In genomic region chr1:113383717-113384116, GRCm38 (mm10) we compare ENCODE assay signal across 19 mouse cellular contexts.
A peak's percentile ranks its signal among the peaks of the same experiment; 100 is the strongest.
DNase-seq lines count a peak whose midpoint lies in the region; ATAC-seq and TF ChIP-seq lines count a peak whose summit lies in the region.
"Had no signal": no experiment of that assay in that cellular context is flagged by ENCODE, and none has a peak within 500 bp of the region (broad histone marks: within the 10 kb centered on the region; RNA-seq: fewer than 3 reads in every experiment).

No protein-coding gene starts in this region.

- no peak for TF ChIP-seq POLR2A in brain, embryonic 14.5 days (IDR thresholded peaks at IDR 0.05; ENCODE audit: borderline replicate concordance, extremely low read depth, insufficient read depth, insufficient read length, poor library complexity, severe bottlenecking)

- WGBS in forebrain, embryonic 14.5 days = 87% methylated on average over 2 of the region's 2 CpGs
- 93% methylated on average over 2 of the region's 2 CpGs for WGBS in forebrain, embryonic 10.5 days
- 81% methylated on average over 2 of the region's 2 CpGs for WGBS in forebrain, embryonic 16.5 days

- H3K9me3 ChIP-seq in forebrain, embryonic 14.5 days (replicated peaks; ENCODE audit: control insufficient read depth, low read length) = no peaks in the 10 kb centered on the region
- H3K9me3 ChIP-seq in forebrain, embryonic 10.5 days = no peaks in the 10 kb centered on the region
- H3K9me3 ChIP-seq in forebrain, embryonic 16.5 days (ENCODE audit: control insufficient read depth, low read length) = no peaks in the 10 kb centered on the region
- H3K9me3 ChIP-seq: embryonic facial prominence, embryonic 13.5 days; embryonic facial prominence, embryonic 15.5 days had no signal

- H3K4me3 ChIP-seq in forebrain, embryonic 14.5 days (ENCODE audit: low read depth, low read length) = no peak overlapping the region
- no peak overlapping the region for H3K4me3 ChIP-seq in forebrain, embryonic 10.5 days
- H3K4me3 ChIP-seq in forebrain, embryonic 16.5 days (replicated peaks; ENCODE audit: low read length) = no peak overlapping the region
- H3K4me3 ChIP-seq: embryonic facial prominence, embryonic 13.5 days; embryonic facial prominence, embryonic 15.5 days; erythroblast, embryonic 14.5 days had no signal

- intact Hi-C loops in heart, postnatal 36 days (cut with DNase I) = no loop called here

- H3K4me2 ChIP-seq in forebrain, embryonic 14.5 days (ENCODE audit: low read length) = no peak overlapping the region
- no peak overlapping the region for H3K4me2 ChIP-seq in forebrain, embryonic 16.5 days (ENCODE audit: low read length)
- H3K4me2 ChIP-seq: embryonic facial prominence, embryonic 13.5 days; embryonic facial prominence, embryonic 15.5 days had no signal

- H3K27ac ChIP-seq in forebrain, embryonic 14.5 days (ENCODE audit: low read depth, low read length) = no peak overlapping the region
- H3K27ac ChIP-seq in forebrain, embryonic 10.5 days = no peak overlapping the region
- no peak overlapping the region for H3K27ac ChIP-seq in forebrain, embryonic 16.5 days (ENCODE audit: low read length)
- H3K27ac ChIP-seq: embryonic facial prominence, embryonic 13.5 days; embryonic facial prominence, embryonic 15.5 days had no signal

- peak; percentile 42 for DNase-seq in forebrain, embryonic 14.5 days (ENCODE audit: low spot score)
- DNase-seq in forebrain, embryonic 10.5 days (ENCODE audit: extremely low spot score, low spot score) = no peak
- DNase-seq in brain, embryonic 14.5 days (ENCODE audit: low read depth) = peak; percentile 57
- no peak for DNase-seq in heart, postnatal 36 days
- DNase-seq in layer of hippocampus, adult 18-20 months (ENCODE audit: low spot score in 2 of 2) = no peak
- DNase-seq: adrenal gland, adult 2 months; adrenal gland, postnatal 10 days; adrenal gland, postnatal 36 days; cerebellum, adult 11 months; cerebellum, adult 18-20 months; cerebellum, adult 8-10 months; cerebellum, adult 9-11 months; cerebellum, postnatal 14 days; cerebellum, postnatal 36 days; embryo, embryonic 11 days had no signal

- ATAC-seq in forebrain, embryonic 14.5 days = no peak; the same call in 1 of the 2 replicates
- ATAC-seq in forebrain, embryonic 16.5 days = peak; percentile 76

- no peak overlapping the region for H3K9ac ChIP-seq in forebrain, embryonic 14.5 days (ENCODE audit: low read length)
- no peak overlapping the region for H3K9ac ChIP-seq in forebrain, embryonic 16.5 days (replicated peaks; ENCODE audit: low read depth, low read length)
- H3K9ac ChIP-seq: embryonic facial prominence, embryonic 13.5 days; embryonic facial prominence, embryonic 15.5 days had no signal

- no peaks in the 10 kb centered on the region for H3K4me1 ChIP-seq in forebrain, embryonic 14.5 days (ENCODE audit: control insufficient read depth, insufficient read depth, low read length)
- H3K4me1 ChIP-seq in forebrain, embryonic 10.5 days = no peaks in the 10 kb centered on the region
- H3K4me1 ChIP-seq in forebrain, embryonic 16.5 days (replicated peaks; ENCODE audit: control insufficient read depth, insufficient read depth, low read length) = no peaks in the 10 kb centered on the region; the same call in 1 of the 2 replicates
- H3K4me1 ChIP-seq: embryonic facial prominence, embryonic 13.5 days; embryonic facial prominence, embryonic 15.5 days had no signal

- no peaks in the 10 kb centered on the region for H3K36me3 ChIP-seq in forebrain, embryonic 14.5 days (ENCODE audit: control insufficient read depth, insufficient read depth, low read length)
- H3K36me3 ChIP-seq in forebrain, embryonic 10.5 days (replicated peaks) = no peaks in the 10 kb centered on the region
- no peaks in the 10 kb centered on the region for H3K36me3 ChIP-seq in forebrain, embryonic 16.5 days (ENCODE audit: control insufficient read depth, insufficient read depth)
- H3K36me3 ChIP-seq: embryonic facial prominence, embryonic 13.5 days; embryonic facial prominence, embryonic 15.5 days had no signal

- TF ChIP-seq CTCF in brain, embryonic 14.5 days (IDR thresholded peaks at IDR 0.05; ENCODE audit: borderline replicate concordance, extremely low read depth, insufficient read depth, insufficient read length) = no peak

- no peaks in the 10 kb centered on the region for H3K27me3 ChIP-seq in forebrain, embryonic 14.5 days (replicated peaks; ENCODE audit: control insufficient read depth, insufficient read depth, low read length)
- H3K27me3 ChIP-seq in forebrain, embryonic 10.5 days (ENCODE audit: poor library complexity, severe bottlenecking) = no peaks in the 10 kb centered on the region
- H3K27me3 ChIP-seq in forebrain, embryonic 16.5 days (replicated peaks; ENCODE audit: control insufficient read depth, insufficient read depth, low read length) = no peaks in the 10 kb centered on the region
- H3K27me3 ChIP-seq: embryonic facial prominence, embryonic 13.5 days; embryonic facial prominence, embryonic 15.5 days had no signal

Comparison
In these comparisons a context has a peak if more than half of its experiments do, and no peak if none do; other contexts are left out.
1. DNase-seq: peak in forebrain, embryonic 14.5 days (single experiment) and brain, embryonic 14.5 days (single experiment); none in forebrain, embryonic 10.5 days (single experiment), heart, postnatal 36 days (0 of 2) and layer of hippocampus, adult 18-20 months (0 of 2).